In the genomic region with DNA sequence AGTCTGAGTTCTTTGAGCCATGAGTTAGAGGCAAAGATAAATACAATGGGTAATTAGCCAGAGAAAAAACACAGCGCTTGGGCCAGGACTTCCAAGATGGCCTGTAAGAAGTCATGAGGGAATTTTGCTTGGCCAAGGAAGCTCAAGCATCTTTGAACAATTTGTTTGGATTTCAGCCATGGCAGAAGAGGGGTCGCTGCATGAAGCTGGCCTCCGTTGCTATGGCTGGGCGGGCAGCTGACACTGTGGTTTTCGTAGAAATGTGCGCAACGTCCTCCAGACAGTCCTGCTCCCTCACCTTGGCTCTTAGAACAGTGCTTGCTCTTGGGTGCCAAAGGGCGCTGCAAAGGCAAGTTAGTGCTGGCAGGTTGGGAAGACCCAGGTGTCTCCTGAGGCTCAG, we compare ENCODE assay signal across 26 mouse cellular contexts. TPM values are rescaled to one million over a fixed set of nuclear protein-coding genes. Genes with fewer than 3 reads are reported as not detected.
DNase-seq lines count a peak whose midpoint lies in the region; ATAC-seq lines count a peak whose summit lies in the region.
"Had no signal": no experiment of that assay in that cellular context is flagged by ENCODE, and none has a peak within 500 bp of the region (broad histone marks: within the 10 kb centered on the region; RNA-seq: fewer than 3 reads in every experiment).

No protein-coding gene starts in this region.

- DNase-seq in heart, adult 9 months (ENCODE audit: low spot score in 2 of 2), result no peak
- DNase-seq in left cerebral cortex, postnatal 4 days, result peak; percentile 45
- DNase-seq in left cerebral cortex, postnatal 10 days (ENCODE audit: extremely low spot score in 1 of 2, low spot score in 2 of 2), result no peak
- no peak for DNase-seq in forebrain, embryonic 14.5 days (ENCODE audit: low spot score)
- DNase-seq in layer of hippocampus, postnatal 14 days (ENCODE audit: low spot score in 2 of 2), result no peak
- DNase-seq in right cerebral cortex, postnatal 36 days (ENCODE audit: low spot score in 2 of 2), result no peak
- DNase-seq: adrenal gland, postnatal 36 days; B cell, adult 2 months; cerebellum, adult 9-11 months; gastrocnemius, postnatal 10 days; layer of hippocampus, postnatal 36 days; lung, postnatal 36 days; right cerebral cortex, postnatal 4 days had no signal

- WGBS in heart, embryonic 13.5 days, result 79% methylated on average over 8 of the region's 8 CpGs
- WGBS in forebrain, embryonic 12.5 days, result 72% methylated on average over 8 of the region's 8 CpGs
- WGBS in forebrain, embryonic 14.5 days, result 74% methylated on average over 8 of the region's 8 CpGs

- no peak for ATAC-seq in heart, embryonic 13.5 days (ENCODE audit: extremely low read depth, insufficient number of reproducible peaks, low FRiP score, low TSS enrichment)
- ATAC-seq in forebrain, embryonic 12.5 days (ENCODE audit: low FRiP score), result no peak
- no peak for ATAC-seq in forebrain, embryonic 14.5 days
- ATAC-seq: intestine, postnatal 0 days; Patski had no signal

- intact Hi-C loops in left cerebral cortex, postnatal 4 days (cut with DNase I), result no loop called here
- intact Hi-C loops in left cerebral cortex, postnatal 10 days (cut with DNase I), result no loop called here

- H3K4me3 ChIP-seq in heart, embryonic 13.5 days, result no peak overlapping the region
- H3K4me3 ChIP-seq in forebrain, embryonic 12.5 days (replicated peaks), result no peak overlapping the region
- H3K4me3 ChIP-seq in forebrain, embryonic 14.5 days (ENCODE audit: low read depth, low read length), result no peak overlapping the region
- H3K4me3 ChIP-seq: embryonic facial prominence, embryonic 13.5 days; erythroblast, embryonic 14.5 days; limb, embryonic 15.5 days; liver, embryonic 15.5 days; lung, embryonic 15.5 days; megakaryocyte, embryonic 14.5 days; neural tube, embryonic 12.5 days had no signal

- no peak overlapping the region for H3K4me2 ChIP-seq in heart, embryonic 13.5 days
- no peak overlapping the region for H3K4me2 ChIP-seq in forebrain, embryonic 12.5 days
- H3K4me2 ChIP-seq in forebrain, embryonic 14.5 days (ENCODE audit: low read length), result no peak overlapping the region
- H3K4me2 ChIP-seq: embryonic facial prominence, embryonic 13.5 days; limb, embryonic 15.5 days; liver, embryonic 15.5 days; lung, embryonic 15.5 days; neural tube, embryonic 12.5 days had no signal

- no peaks in the 10 kb centered on the region for H3K36me3 ChIP-seq in heart, embryonic 13.5 days
- H3K36me3 ChIP-seq in forebrain, embryonic 12.5 days (replicated peaks), result no peaks in the 10 kb centered on the region
- no peaks in the 10 kb centered on the region for H3K36me3 ChIP-seq in forebrain, embryonic 14.5 days (ENCODE audit: control insufficient read depth, insufficient read depth, low read length)
- H3K36me3 ChIP-seq: embryonic facial prominence, embryonic 13.5 days; G1E; limb, embryonic 15.5 days; liver, embryonic 15.5 days; lung, embryonic 15.5 days; neural tube, embryonic 12.5 days had no signal

- no peaks in the 10 kb centered on the region for H3K9me3 ChIP-seq in heart, embryonic 13.5 days
- no peaks in the 10 kb centered on the region for H3K9me3 ChIP-seq in forebrain, embryonic 12.5 days
- no peaks in the 10 kb centered on the region for H3K9me3 ChIP-seq in forebrain, embryonic 14.5 days (replicated peaks; ENCODE audit: control insufficient read depth, low read length)
- H3K9me3 ChIP-seq: embryonic facial prominence, embryonic 13.5 days; G1E; limb, embryonic 15.5 days; liver, embryonic 15.5 days; lung, embryonic 15.5 days; neural tube, embryonic 12.5 days had no signal

- H3K27me3 ChIP-seq in heart, embryonic 13.5 days (replicated peaks), result peaks cover 5% of the 10 kb centered on the region
- no peaks in the 10 kb centered on the region for H3K27me3 ChIP-seq in forebrain, embryonic 12.5 days
- no peaks in the 10 kb centered on the region for H3K27me3 ChIP-seq in forebrain, embryonic 14.5 days (replicated peaks; ENCODE audit: control insufficient read depth, insufficient read depth, low read length)
- H3K27me3 ChIP-seq: embryonic facial prominence, embryonic 13.5 days; limb, embryonic 15.5 days; liver, embryonic 15.5 days; lung, embryonic 15.5 days; neural tube, embryonic 12.5 days had no signal

- peak overlapping the region; percentile 40 for H3K27ac ChIP-seq in heart, embryonic 13.5 days (replicated peaks)
- 0 out of 2 replicates have a peak overlapping the region, but pooled peaks have one; percentile 3 for H3K27ac ChIP-seq in forebrain, embryonic 12.5 days
- peak overlapping the region; percentile 5; the same call in 1 of the 2 replicates for H3K27ac ChIP-seq in forebrain, embryonic 14.5 days (ENCODE audit: low read depth, low read length)
- H3K27ac ChIP-seq: embryonic facial prominence, embryonic 13.5 days; kidney, postnatal 0 days; limb, embryonic 15.5 days; liver, embryonic 15.5 days; lung, embryonic 15.5 days; neural tube, embryonic 12.5 days had no signal

- H3K4me1 ChIP-seq in heart, embryonic 13.5 days, result peaks cover 32% of the 10 kb centered on the region
- peaks cover 20% of the 10 kb centered on the region for H3K4me1 ChIP-seq in forebrain, embryonic 12.5 days
- H3K4me1 ChIP-seq in forebrain, embryonic 14.5 days (ENCODE audit: control insufficient read depth, insufficient read depth, low read length), result peaks cover 20% of the 10 kb centered on the region
- H3K4me1 ChIP-seq: liver, embryonic 15.5 days; megakaryocyte, embryonic 14.5 days had no signal

- no peak overlapping the region for H3K9ac ChIP-seq in heart, embryonic 13.5 days
- H3K9ac ChIP-seq in forebrain, embryonic 12.5 days, result no peak overlapping the region
- no peak overlapping the region for H3K9ac ChIP-seq in forebrain, embryonic 14.5 days (ENCODE audit: low read length)
- H3K9ac ChIP-seq: embryonic facial prominence, embryonic 13.5 days; limb, embryonic 15.5 days; liver, embryonic 15.5 days; lung, embryonic 15.5 days; neural tube, embryonic 12.5 days had no signal

RNA-seq across cellular contexts. Expression of gene Tbcel, which starts 25.9 kb away (rescaled TPM):
- 3.4 and 4.1 TPM in 2 replicates for polyA plus RNA-seq in heart, embryonic 13.5 days (2015; fragmentation: Nextera tagmentation; extraction: Ambion mirVana)
- total RNA-seq in left cerebral cortex, postnatal 4 days (2021), result 10 to 100 TPM; 30.1 to 31.6 TPM
- 10 to 100 TPM; 38.1 to 45.1 TPM for total RNA-seq in left cerebral cortex, postnatal 10 days (2021)
- 4.9 and 6.1 TPM in 2 replicates for polyA plus RNA-seq in forebrain, embryonic 12.5 days (2016; fragmentation: Nextera tagmentation; extraction: Ambion mirVana)
- 5.4 and 5.6 TPM in 2 replicates for polyA plus RNA-seq in forebrain, embryonic 14.5 days (2014; fragmentation: Nextera tagmentation; extraction: Ambion mirVana)
- 10 to 100 TPM; 56.8 to 57.7 TPM for total RNA-seq in layer of hippocampus, postnatal 14 days (2021)
